Mouse (Mus musculus) embryonic facial prominence, embryonic 12.5 days (tissue): ENCODE measurements around the gene Tdrd1. TPM values are rescaled to one million over a fixed set of nuclear protein-coding genes. Genes with fewer than 3 reads are reported as not detected.
"Not testable (repeated sequence)": the region's sequence is repeated elsewhere in the genome, so short reads cannot be mapped to it uniquely, and the experiment has no call there.

Source experiments
- ATAC-seq: fragments of 200-750 bp; cut with Nextera tagmentation; 2 replicates; pipeline ENCODE4 v1.8.0; 2017; ENCODE audit not compliant: insufficient number of reproducible peaks, insufficient read depth, low FRiP score, low TSS enrichment
- H3K27ac ChIP-seq: fragments of 300-500 bp; sonication (generic); 2 replicates; pipeline ENCODE4 v1.5.1; 2016; ENCODE audit warnings: mild to moderate bottlenecking
- H3K27me3 ChIP-seq: fragments of 300-500 bp; sonication (generic); 2 replicates; pipeline ENCODE4 v1.6.1; 2016; ENCODE audit warnings: mild to moderate bottlenecking, moderate library complexity
- H3K36me3 ChIP-seq: fragments of 300-500 bp; sonication (generic); 2 replicates; pipeline ENCODE4 v1.6.1; 2016; ENCODE audit warnings: mild to moderate bottlenecking
- H3K4me1 ChIP-seq: fragments of 300-500 bp; sonication (generic); 2 replicates; pipeline ENCODE4 v1.6.1; 2016
- H3K4me2 ChIP-seq: fragments of 300-500 bp; sonication (generic); replicated peaks from 2 replicates; pipeline ENCODE4 v1.6.1; 2016; ENCODE audit warnings: mild to moderate bottlenecking, moderate library complexity
- H3K4me3 ChIP-seq: fragments of 300-500 bp; sonication (generic); 2 replicates; pipeline ENCODE4 v1.5.1; 2016; ENCODE audit warnings: mild to moderate bottlenecking
- H3K9ac ChIP-seq: fragments of 300-500 bp; sonication (generic); 2 replicates; pipeline ENCODE4 v1.6.1; 2016; ENCODE audit warnings: mild to moderate bottlenecking, moderate library complexity
- H3K9me3 ChIP-seq: fragments of 300-500 bp; sonication (generic); 2 replicates; pipeline ENCODE4 v1.6.1; 2016; ENCODE audit warnings: mild to moderate bottlenecking, moderate library complexity
- WGBS: fragments of 180-500 bp; shearing (Covaris S2); methylation state at CpG from one replicate; pipeline ENCODE4 v1.1.7; 2016; 5-methylcytosine and 5-hydroxymethylcytosine counted together
- polyA plus RNA-seq: library from polyadenylated mRNA; unstranded; fragments of >200 nt; fragmentation: Nextera tagmentation; extraction: Ambion mirVana; gene quantifications from 2 replicates; pipeline ENCODE4 v1.2.1, GENCODE M21; 2016

The Tdrd1 gene
- polyA plus RNA-seq: 1.6 and 2.0 TPM in 2 replicates

DNA sequence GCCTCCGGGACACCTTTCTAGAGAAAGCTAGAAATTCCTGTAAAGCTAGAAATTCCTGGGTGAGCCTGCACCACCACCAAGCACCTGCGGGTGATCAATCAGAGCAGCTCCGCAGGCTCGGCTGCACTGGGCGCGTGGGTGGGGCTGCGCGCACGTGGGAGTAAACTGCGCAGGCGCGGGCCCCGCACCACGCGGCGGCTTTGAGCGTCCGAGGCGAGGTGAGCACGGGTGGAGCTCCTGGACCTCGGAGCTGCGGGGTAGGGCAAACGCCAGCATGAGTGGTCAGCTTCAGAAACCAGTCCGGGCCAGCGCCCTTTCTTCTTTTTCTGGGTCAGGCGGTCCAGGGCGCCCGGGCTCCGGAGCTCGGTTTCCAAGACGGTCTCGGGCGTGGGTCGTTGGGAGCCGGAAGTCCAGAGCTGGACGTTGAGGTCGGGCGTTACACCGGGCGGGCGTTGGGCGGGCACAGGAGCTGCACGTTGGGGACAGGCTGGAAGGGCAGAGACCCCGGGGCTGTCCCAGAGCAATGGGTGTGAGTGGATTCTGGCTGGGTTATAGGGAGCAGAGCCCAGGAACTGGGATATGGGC, at the start of gene Tdrd1:
Gene Tdrd1, plus strand, starts transcription at position 163 of the 585 bp plus-strand sequence.
- Histone ChIP-seq H3K4me3 (no peak within 1 kb of the TSS), H3K9ac (no peak within 1 kb of the TSS), H3K4me2 (peak within 1 kb of the TSS; percentile 34), H3K4me1 (peaks cover 2% of the 10 kb centered on the region; the same call in 1 of the 2 replicates), H3K9me3 (no peaks in the 10 kb centered on the region), H3K36me3 (no peaks in the 10 kb centered on the region), H3K27me3 (peaks cover 3% of the 10 kb centered on the region; the same call in 1 of the 2 replicates), H3K27ac (no peak within 1 kb of the TSS)
- ATAC-seq: no peak
- 57% methylated on average over 44 of the region's 44 CpGs for WGBS

- no peak overlapping the region for H3K9ac ChIP-seq
- ATAC-seq: peak; percentile 73; the same call in 1 of the 2 replicates
- H3K4me2 ChIP-seq: peak overlapping the region; percentile 20; the same call in 1 of the 2 replicates
- H3K4me3 ChIP-seq: no peak overlapping the region
- H3K9me3 ChIP-seq: no peaks in the 10 kb centered on the region
- WGBS: 35% methylated on average over 16 of the region's 16 CpGs
- no peaks in the 10 kb centered on the region for H3K36me3 ChIP-seq
- H3K27me3 ChIP-seq: peaks cover 16% of the 10 kb centered on the region; the same call in 1 of the 2 replicates
- H3K4me1 ChIP-seq: peaks cover 12% of the 10 kb centered on the region
- no peak overlapping the region for H3K27ac ChIP-seq
Observed at GRCm38 (mm10) chr19:56776719-56777382, 49.2 kb upstream of the Tdrd1 start.

DNA sequence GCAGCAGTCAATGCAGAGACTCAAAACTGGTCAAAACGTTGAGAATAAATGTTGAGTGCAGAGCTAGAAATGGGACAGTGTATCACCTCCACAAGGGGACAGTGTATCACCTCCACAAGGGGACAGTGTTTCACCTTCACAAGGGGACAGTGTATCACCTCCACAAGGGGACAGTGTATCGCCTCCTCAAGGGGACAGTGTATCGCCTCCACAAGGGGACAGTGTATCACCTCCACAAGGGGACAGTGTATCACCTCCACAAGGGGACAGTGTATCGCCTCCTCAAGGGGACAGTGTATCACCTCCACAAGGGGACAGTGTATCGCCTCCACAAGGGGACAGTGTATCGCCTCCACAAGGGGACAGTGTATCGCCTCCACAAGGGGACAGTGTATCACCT, 47.5 kb upstream of the Tdrd1 start:
- ATAC-seq, H3K36me3 ChIP-seq, H3K27ac ChIP-seq, H3K4me3 ChIP-seq, H3K4me2 ChIP-seq, H3K9ac ChIP-seq, H3K9me3 ChIP-seq: not testable (repeated sequence)
- Histone ChIP-seq H3K4me1 (peaks cover 12% of the 10 kb centered on the region), H3K27me3 (peaks cover 16% of the 10 kb centered on the region; the same call in 1 of the 2 replicates)
- 91% methylated on average over 7 of the region's 7 CpGs for WGBS

DNA sequence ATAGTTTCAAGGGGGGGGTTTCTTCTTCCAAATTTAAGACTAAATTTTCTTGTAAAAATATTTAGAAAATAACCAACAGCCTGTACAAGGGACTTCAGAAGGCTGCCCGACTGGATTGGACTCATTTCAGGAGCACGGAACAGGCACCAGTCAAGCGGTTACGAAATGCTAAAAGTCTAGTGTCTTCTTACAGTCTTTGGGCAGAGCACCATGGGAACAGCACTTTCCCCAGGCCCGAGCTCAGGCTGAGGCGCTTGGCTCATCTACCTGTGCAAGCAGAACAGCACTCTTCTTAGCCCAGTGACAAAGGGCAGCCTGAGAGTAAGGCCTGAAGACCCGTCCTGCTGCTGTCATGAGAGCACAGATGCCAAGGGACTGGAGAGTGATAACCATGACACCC, 38.1 kb upstream of the Tdrd1 start:
- Histone ChIP-seq H3K9me3 (no peaks in the 10 kb centered on the region), H3K27me3 (no peaks in the 10 kb centered on the region), H3K9ac (no peak overlapping the region), H3K27ac (no peak overlapping the region), H3K36me3 (peaks cover 29% of the 10 kb centered on the region), H3K4me1 (no peaks in the 10 kb centered on the region), H3K4me2 (no peak overlapping the region), H3K4me3 (no peak overlapping the region)
- no peak for ATAC-seq
- 87% methylated on average over 7 of the region's 7 CpGs for WGBS

GRCm38 (mm10) chr19:56788952-56789351, 37.1 kb upstream of the Tdrd1 start:
- H3K27ac ChIP-seq: no peak overlapping the region
- ATAC-seq: no peak
- H3K9ac ChIP-seq: no peak overlapping the region
- no peaks in the 10 kb centered on the region for H3K4me1 ChIP-seq
- peaks cover 38% of the 10 kb centered on the region for H3K36me3 ChIP-seq
- H3K27me3 ChIP-seq: no peaks in the 10 kb centered on the region
- no peak overlapping the region for H3K4me3 ChIP-seq
- no peak overlapping the region for H3K4me2 ChIP-seq
- no peaks in the 10 kb centered on the region for H3K9me3 ChIP-seq
- WGBS: 90% methylated on average over 5 of the region's 5 CpGs

- H3K9ac ChIP-seq: no peak overlapping the region
- H3K9me3 ChIP-seq: no peaks in the 10 kb centered on the region
- ATAC-seq: no peak
- H3K4me1 ChIP-seq: no peaks in the 10 kb centered on the region
- H3K36me3 ChIP-seq: peaks cover 89% of the 10 kb centered on the region
- no peak overlapping the region for H3K4me3 ChIP-seq
- WGBS: 94% methylated on average over 11 of the region's 11 CpGs
- no peak overlapping the region for H3K4me2 ChIP-seq
- H3K27ac ChIP-seq: no peak overlapping the region
- H3K27me3 ChIP-seq: no peaks in the 10 kb centered on the region
Observed at GRCm38 (mm10) chr19:56797376-56797775, 28.6 kb upstream of the Tdrd1 start.

GRCm38 (mm10) chr19:56800226-56800625, 25.8 kb upstream of the Tdrd1 start:
- WGBS: 74% methylated on average over 8 of the region's 8 CpGs
- Histone ChIP-seq H3K9me3 (no peaks in the 10 kb centered on the region), H3K27me3 (no peaks in the 10 kb centered on the region), H3K4me1 (no peaks in the 10 kb centered on the region), H3K27ac (no peak overlapping the region), H3K4me2 (no peak overlapping the region), H3K4me3 (no peak overlapping the region), H3K36me3 (peaks cover 72% of the 10 kb centered on the region), H3K9ac (no peak overlapping the region)
- no peak for ATAC-seq

- no peak for ATAC-seq
- H3K27me3 ChIP-seq: no peaks in the 10 kb centered on the region
- H3K4me3 ChIP-seq: no peak overlapping the region
- H3K9ac ChIP-seq: no peak overlapping the region
- H3K9me3 ChIP-seq: no peaks in the 10 kb centered on the region
- 80% methylated on average over 7 of the region's 7 CpGs for WGBS
- H3K4me2 ChIP-seq: no peak overlapping the region
- no peak overlapping the region for H3K27ac ChIP-seq
- no peaks in the 10 kb centered on the region for H3K4me1 ChIP-seq
- H3K36me3 ChIP-seq: peaks cover 73% of the 10 kb centered on the region
Observed at GRCm38 (mm10) chr19:56800930-56801655, 24.9 kb upstream of the Tdrd1 start.

DNA sequence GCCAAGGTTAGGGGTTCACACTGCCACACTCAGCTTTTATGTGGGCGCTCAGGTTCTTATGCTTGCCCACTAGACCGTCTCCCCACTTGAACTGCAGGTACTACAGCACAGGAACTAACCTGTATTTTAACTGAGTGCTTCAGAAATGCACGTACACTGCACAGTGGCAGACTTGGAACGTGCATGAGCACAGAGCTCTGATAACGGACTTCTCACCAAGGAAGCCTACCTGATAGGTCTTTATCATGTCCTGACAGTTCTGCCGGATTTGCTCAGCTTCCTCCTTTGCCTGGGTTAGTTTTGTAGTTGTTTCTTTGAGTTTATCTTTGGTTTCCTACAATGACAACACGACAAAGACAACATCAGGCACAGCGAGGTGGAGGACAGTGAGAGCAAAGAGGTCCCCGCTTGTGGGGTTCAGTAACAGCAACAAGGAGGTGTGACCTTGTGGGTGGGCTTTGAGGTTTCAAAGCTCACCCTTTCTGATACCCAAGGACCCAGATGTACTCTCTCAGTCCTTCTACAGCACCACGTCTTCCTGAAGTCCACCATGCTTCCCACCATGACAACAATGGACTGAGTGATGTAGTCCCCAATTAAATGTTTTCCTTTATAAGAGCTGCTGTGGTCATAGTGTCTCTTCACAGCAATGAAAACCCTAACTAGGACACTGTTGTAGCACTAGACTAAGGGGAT, 24.2 kb upstream of the Tdrd1 start:
- H3K36me3 ChIP-seq: peaks cover 67% of the 10 kb centered on the region

GRCm38 (mm10) chr19:56802352-56802746, 23.7 kb upstream of the Tdrd1 start:
- Histone ChIP-seq H3K4me2 (no peak overlapping the region), H3K9me3 (no peaks in the 10 kb centered on the region), H3K27ac (no peak overlapping the region), H3K4me3 (no peak overlapping the region), H3K9ac (no peak overlapping the region), H3K36me3 (peaks cover 70% of the 10 kb centered on the region), H3K4me1 (no peaks in the 10 kb centered on the region), H3K27me3 (no peaks in the 10 kb centered on the region)
- ATAC-seq: no peak
- 81% methylated on average over 3 of the region's 3 CpGs for WGBS

More for the DNA sequence above, 24.2 kb upstream of the Tdrd1 start:
- Histone ChIP-seq H3K9ac (no peak overlapping the region), H3K4me2 (no peak overlapping the region), H3K4me3 (no peak overlapping the region), H3K4me1 (no peaks in the 10 kb centered on the region), H3K27ac (no peak overlapping the region), H3K9me3 (no peaks in the 10 kb centered on the region), H3K27me3 (no peaks in the 10 kb centered on the region)
- ATAC-seq: no peak
- 90% methylated on average over 10 of the region's 10 CpGs for WGBS

DNA sequence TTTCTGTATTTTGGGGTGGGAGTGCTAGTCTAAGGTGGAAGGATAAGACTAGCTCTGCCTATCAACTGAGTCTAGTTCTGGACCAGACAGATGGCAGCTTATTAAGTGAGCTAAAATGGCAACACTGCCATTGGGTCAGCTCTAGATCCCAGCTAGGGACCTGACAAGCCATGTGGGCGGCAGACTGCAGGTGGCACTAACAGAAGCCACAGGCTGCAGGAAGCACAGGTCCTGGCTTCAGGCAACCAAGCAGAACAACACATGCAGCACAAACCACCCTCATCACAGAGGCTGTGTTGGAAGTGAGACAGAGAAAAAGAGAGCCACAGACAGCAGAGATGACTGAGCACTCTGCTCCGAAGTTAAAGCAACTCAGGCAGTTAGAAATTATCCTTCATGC, 20.6 kb upstream of the Tdrd1 start:
- no peak for ATAC-seq
- H3K36me3 ChIP-seq: peaks cover 57% of the 10 kb centered on the region
- H3K9me3 ChIP-seq: no peaks in the 10 kb centered on the region

More for the DNA sequence above, 20.6 kb upstream of the Tdrd1 start:
- Histone ChIP-seq H3K4me2 (no peak overlapping the region), H3K4me1 (no peaks in the 10 kb centered on the region), H3K9ac (no peak overlapping the region), H3K4me3 (no peak overlapping the region), H3K27me3 (no peaks in the 10 kb centered on the region), H3K27ac (no peak overlapping the region)
- WGBS: 82% methylated on average over 2 of the region's 2 CpGs
